Mouse (Mus musculus): ENCODE results near the gene Hoxd3. TPM values are rescaled to one million over a fixed set of nuclear protein-coding genes. Genes with fewer than 3 reads are reported as not detected.

The Hoxd3 gene
- polyA plus RNA-seq, 1 experiment: 0.42 TPM

DNA sequence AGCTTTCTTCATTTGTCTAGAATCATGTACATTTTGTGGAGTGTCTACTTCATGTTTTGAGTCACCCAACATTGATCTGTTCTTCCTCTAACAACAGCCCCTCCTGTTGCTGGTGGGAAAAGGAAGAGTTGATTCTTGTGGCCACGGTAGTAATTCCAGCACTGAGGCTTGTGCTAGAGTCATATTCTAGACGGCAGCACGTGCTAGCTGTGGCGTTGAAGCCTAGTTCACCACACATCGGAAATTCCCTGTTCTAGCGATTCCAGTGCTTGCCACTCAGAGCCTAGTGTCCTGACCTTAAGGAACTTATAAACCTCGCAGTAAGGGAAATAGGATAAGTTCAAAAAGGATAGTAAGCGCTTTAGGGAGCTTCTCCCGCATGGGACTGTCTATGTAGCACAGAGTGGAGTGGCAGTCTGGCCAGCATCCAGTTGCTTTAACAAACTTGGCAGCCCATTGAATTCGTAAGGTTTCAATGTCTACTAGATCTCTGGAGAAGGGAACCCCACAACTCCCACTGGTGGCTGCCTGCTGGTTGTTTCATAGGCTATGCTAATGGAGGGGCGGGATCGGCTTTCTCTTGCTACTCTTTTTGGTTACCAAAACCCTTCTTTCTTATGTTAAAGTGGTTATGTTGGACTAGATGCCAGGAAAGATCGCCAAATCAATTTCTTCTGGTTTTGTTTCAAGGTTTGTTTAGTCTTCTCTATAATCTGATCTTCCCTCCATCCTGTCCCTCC, 66.0 kb downstream of the Hoxd3 start:
- no peaks in the 10 kb centered on the region for H3K4me1 ChIP-seq (ENCODE audit: control insufficient read depth, insufficient read depth, insufficient read length, low read length)
- no peak for TF ChIP-seq CTCF (IDR thresholded peaks at IDR 0.05; ENCODE audit: extremely low read depth, insufficient read length, insufficient replicate concordance, low read depth, low read length)
- no peak for TF ChIP-seq POLR2A (IDR thresholded peaks at IDR 0.05; ENCODE audit: low read depth, low read length)
- 71% methylated on average over 13 of the region's 13 CpGs for WGBS
- no peaks in the 10 kb centered on the region; the same call in 1 of the 2 replicates for H3K27me3 ChIP-seq (ENCODE audit: control insufficient read depth, insufficient read depth, low read length)
- no peak overlapping the region for H3K27ac ChIP-seq (ENCODE audit: insufficient read depth, low read depth, low read length)
- H3K4me3 ChIP-seq (ENCODE audit: low read depth, low read length): no peak overlapping the region
- no peaks in the 10 kb centered on the region for H3K36me3 ChIP-seq (ENCODE audit: control insufficient read depth, insufficient read depth, low read length)

DNA sequence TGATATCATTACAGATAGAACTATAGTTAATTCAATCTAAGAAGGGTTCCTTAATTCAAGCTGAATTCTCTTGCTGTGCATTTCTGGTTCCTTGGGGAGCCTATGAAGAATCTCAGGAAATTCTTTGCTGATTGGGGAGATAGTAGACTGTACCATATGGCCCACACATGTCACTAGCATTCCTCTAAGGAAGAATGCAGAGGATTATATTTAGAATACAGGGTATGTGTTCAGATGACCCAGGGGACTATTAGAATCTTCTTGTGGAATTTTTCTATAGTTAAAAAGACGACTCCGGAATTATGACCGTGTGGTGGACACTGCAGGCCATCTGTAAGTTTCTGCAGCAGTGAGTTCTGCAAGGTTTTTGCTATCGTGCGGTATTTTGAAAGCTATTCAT, 69.7 kb downstream of the Hoxd3 start:
- no peaks in the 10 kb centered on the region for H3K36me3 ChIP-seq (ENCODE audit: control insufficient read depth, insufficient read depth, low read length)
- H3K27ac ChIP-seq (ENCODE audit: insufficient read depth, low read depth, low read length): no peak overlapping the region
- H3K27me3 ChIP-seq (ENCODE audit: control insufficient read depth, insufficient read depth, low read length): no peaks in the 10 kb centered on the region
- H3K4me1 ChIP-seq (ENCODE audit: control insufficient read depth, insufficient read depth, insufficient read length, low read length): no peaks in the 10 kb centered on the region
- 84% methylated on average over 5 of the region's 5 CpGs for WGBS
- TF ChIP-seq POLR2A (IDR thresholded peaks at IDR 0.05; ENCODE audit: low read depth, low read length) (no peak), CTCF (IDR thresholded peaks at IDR 0.05; ENCODE audit: extremely low read depth, insufficient read length, insufficient replicate concordance, low read depth, low read length) (no peak)
- H3K4me3 ChIP-seq (ENCODE audit: low read depth, low read length): no peak overlapping the region

- peaks cover 2% of the 10 kb centered on the region; the same call in 1 of the 2 replicates for H3K27me3 ChIP-seq (ENCODE audit: control insufficient read depth, insufficient read depth, low read length)
- no peak overlapping the region for H3K27ac ChIP-seq (ENCODE audit: insufficient read depth, low read depth, low read length)
- 53% methylated on average over 7 of the region's 7 CpGs for WGBS
- no peak for TF ChIP-seq CTCF (IDR thresholded peaks at IDR 0.05; ENCODE audit: extremely low read depth, insufficient read length, insufficient replicate concordance, low read depth, low read length)
- TF ChIP-seq POLR2A (IDR thresholded peaks at IDR 0.05; ENCODE audit: low read depth, low read length): no peak
- H3K4me1 ChIP-seq (ENCODE audit: control insufficient read depth, insufficient read depth, insufficient read length, low read length): no peaks in the 10 kb centered on the region
- no peak overlapping the region for H3K4me3 ChIP-seq (ENCODE audit: low read depth, low read length)
- no peaks in the 10 kb centered on the region for H3K36me3 ChIP-seq (ENCODE audit: control insufficient read depth, insufficient read depth, low read length)
Measured at GRCm38 (mm10) chr2:74795531-74795930, 83.8 kb downstream of the Hoxd3 start.

Other genes starting within 250 kb of the Hoxd3 start
- gene Lnpk, start 132.5 kb upstream of the Hoxd3 start, polyA plus RNA-seq (2012; rRNA removed): 1.5 and 1.6 TPM in 2 replicates
- gene Evx2, start 52.4 kb upstream of the Hoxd3 start, polyA plus RNA-seq (2012; rRNA removed): not detected in 2 replicates
- not detected in 2 replicates for gene Hoxd13, start 43.6 kb upstream of the Hoxd3 start, polyA plus RNA-seq (2012; rRNA removed)
- gene Hoxd12, start 36.9 kb upstream of the Hoxd3 start, polyA plus RNA-seq (2012; rRNA removed): not detected in 2 replicates
- not detected in 2 replicates for gene Hoxd11, start 32.4 kb upstream of the Hoxd3 start, polyA plus RNA-seq (2012; rRNA removed)
- gene Hoxd10, start 20.0 kb upstream of the Hoxd3 start, polyA plus RNA-seq (2012; rRNA removed): not detected in 2 replicates
- 0.24 and 0.34 TPM in 2 replicates for gene Hoxd9, start 14.2 kb upstream of the Hoxd3 start, polyA plus RNA-seq (2012; rRNA removed)
- 0.60 and 3.1 TPM in 2 replicates for gene Hoxd8, start 7.3 kb upstream of the Hoxd3 start, polyA plus RNA-seq (2012; rRNA removed)
- gene Hoxd4, start within 50 bp of the Hoxd3 start, polyA plus RNA-seq (2012; rRNA removed): 1.2 and 2.9 TPM in 2 replicates
- 0.04 and 0.10 TPM in 2 replicates for gene Gm28230, start 14.8 kb downstream of the Hoxd3 start, polyA plus RNA-seq (2012; rRNA removed)
- gene Hoxd1, start 51.1 kb downstream of the Hoxd3 start, polyA plus RNA-seq (2012; rRNA removed): not detected in 2 replicates
- 50.3 and 64.1 TPM in 2 replicates for gene Mtx2, start 113.9 kb downstream of the Hoxd3 start, polyA plus RNA-seq (2012; rRNA removed)

Data from small intestine, adult 2 months (tissue).